Mouse (Mus musculus): ENCODE results near the gene Pard3.

Gene Pard3

DNA sequence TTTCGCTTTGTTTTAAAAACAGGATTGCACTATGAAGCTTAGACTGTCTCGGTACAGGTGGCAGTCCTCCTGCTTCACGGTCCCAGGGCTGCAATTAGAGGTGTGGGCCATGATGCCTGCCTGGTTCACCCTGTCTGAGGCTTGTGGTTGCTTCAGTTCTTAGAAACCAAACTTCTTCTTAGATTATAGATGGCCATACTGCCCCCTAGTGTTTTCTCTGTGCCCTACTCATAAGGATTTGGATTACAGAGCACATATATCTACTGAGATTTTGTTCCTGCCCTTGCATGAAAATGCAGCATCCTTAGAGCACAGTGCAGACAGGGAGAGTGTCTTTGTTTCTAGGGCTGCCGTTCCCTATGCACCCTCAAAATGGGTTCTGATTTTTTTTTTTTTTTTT lies 114.9 kb downstream of the Pard3 start:
- DNase-seq (ENCODE audit: low spot score in 2 of 2), result peak; percentile 45 to 47

- DNase-seq (ENCODE audit: low spot score in 2 of 2), result no peak
Measured at GRCm38 (mm10) chr8:127181246-127181645, 117.6 kb downstream of the Pard3 start.

- DNase-seq (ENCODE audit: low spot score in 2 of 2), result no peak
Measured at GRCm38 (mm10) chr8:127182065-127182464, 118.4 kb downstream of the Pard3 start.

DNA sequence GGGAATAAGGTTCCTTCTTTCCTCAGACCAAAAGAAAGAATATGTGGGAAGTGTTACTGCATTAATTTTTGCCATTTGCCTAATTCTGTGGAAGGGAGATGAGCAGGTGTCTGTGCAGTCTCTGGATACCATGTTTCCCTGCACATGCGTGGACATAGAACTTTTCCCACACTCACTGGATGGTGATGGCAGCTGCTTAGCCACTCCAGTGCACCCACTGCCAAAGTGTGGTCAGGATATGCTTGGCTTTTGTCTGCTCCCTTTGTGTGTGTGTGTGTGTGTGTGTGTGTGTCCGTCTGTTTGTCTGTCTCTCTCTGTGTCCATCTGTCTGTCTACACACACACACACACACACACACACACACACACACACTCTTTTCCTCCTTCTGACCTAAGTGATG lies 119.8 kb downstream of the Pard3 start:
- DNase-seq (ENCODE audit: low spot score in 2 of 2), result no peak

DNA sequence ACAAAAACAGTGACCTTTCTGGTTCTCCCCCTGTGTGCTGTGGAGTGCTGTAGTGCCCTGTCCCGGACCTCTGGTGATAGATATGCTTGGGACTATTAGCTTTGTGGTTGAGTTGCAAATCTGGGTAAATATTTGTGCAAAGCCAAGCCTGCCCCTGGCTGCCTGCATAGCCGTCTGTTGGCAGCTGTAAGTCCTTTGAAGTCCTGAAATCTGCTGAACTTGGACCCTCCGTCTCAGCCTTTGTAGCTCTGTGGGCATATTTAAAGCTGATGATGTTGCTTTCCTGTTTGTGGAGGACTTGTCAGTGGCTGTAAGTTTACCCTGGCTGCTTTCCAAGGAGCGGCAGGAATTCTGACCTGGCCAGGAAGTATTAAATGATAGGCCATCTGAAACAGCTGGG lies 120.3 kb downstream of the Pard3 start:
- DNase-seq (ENCODE audit: low spot score in 2 of 2), result no peak

DNA sequence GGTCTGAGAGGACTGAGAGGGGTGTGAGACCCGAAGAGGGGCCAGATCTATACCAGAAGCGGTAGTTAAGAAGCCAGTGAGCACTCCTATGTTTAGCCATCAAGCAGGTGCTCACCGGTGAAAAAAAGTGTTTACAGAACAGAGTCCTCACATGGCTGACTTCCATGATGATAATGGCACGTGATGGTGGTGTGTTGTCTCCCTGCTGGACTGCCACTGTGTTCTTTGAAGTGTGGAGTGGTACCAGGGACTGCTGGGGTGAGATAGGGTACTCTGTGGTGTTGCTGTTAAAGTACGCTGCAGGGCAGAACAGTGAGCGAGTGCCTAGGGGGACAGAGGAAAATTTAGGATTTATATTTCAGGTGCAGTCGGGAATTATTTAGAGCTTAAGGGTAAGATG lies 122.2 kb downstream of the Pard3 start:
- no peak for DNase-seq (ENCODE audit: low spot score in 2 of 2)

- no peak for DNase-seq (ENCODE audit: low spot score in 2 of 2)
Measured at GRCm38 (mm10) chr8:127188671-127189070, 125.0 kb downstream of the Pard3 start.

DNA sequence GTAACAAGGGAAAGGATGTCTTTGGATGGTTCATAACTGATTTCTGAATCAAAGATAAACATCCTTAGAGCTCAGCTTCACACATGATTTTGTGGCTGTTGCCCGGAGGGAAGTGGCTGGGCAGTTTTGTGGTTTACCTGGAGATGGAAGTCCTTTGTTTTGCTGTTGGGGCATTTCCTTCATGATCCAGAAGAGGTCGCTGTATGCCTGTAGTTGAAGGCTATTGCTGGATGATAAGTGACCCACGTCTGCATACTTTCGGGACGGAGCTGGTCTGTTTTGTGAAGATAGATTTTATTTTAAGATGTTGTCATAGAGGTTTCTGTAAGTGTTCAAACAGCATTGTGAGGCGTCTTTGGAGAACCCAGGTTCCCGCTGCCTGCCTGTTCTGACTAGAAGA lies 126.7 kb downstream of the Pard3 start:
- DNase-seq (ENCODE audit: low spot score in 2 of 2), result peak; percentile 73 to 80

DNA sequence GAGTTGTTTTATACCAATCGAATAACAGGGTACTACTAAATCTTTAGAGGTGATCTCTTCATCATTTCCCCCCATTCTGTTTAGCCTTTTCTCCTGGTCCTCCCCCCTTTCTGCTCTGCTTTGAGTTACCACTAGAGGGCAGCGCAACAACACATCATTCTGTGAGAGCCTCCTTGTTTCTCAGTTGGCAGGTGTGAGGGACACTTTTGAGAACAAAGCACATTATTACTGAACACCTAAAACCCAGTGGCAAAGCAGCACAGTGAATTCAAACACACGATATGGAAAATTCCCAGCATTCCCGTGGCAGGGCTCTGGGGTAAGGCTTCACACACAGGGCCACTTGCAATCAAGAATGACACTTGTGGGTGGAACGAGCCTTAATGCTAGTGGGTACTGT lies 127.7 kb downstream of the Pard3 start:
- peak; percentile 73 to 75 for DNase-seq (ENCODE audit: low spot score in 2 of 2)

- DNase-seq (ENCODE audit: low spot score in 2 of 2), result no peak
Measured at GRCm38 (mm10) chr8:127191824-127192223, 128.1 kb downstream of the Pard3 start.

DNA sequence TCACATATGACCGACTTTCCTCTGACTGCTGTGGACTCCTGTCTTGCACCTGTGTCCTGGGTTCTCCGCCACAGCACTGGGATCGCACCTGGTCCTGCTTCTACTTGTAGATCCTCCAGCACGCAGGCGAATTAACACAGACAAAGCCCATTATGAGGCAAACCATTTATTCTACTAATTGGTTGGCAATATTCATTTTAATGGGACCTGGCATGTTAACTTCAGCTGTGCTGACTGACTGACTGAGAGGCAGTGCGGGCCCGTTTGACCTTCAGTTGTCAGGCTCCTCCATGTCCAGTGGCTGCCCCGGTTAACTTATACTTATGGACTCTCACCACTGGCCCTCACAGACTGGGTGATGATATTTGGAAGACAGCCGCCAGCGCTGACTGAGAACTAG lies 128.6 kb downstream of the Pard3 start:
- no peak for DNase-seq (ENCODE audit: low spot score in 2 of 2)

DNA sequence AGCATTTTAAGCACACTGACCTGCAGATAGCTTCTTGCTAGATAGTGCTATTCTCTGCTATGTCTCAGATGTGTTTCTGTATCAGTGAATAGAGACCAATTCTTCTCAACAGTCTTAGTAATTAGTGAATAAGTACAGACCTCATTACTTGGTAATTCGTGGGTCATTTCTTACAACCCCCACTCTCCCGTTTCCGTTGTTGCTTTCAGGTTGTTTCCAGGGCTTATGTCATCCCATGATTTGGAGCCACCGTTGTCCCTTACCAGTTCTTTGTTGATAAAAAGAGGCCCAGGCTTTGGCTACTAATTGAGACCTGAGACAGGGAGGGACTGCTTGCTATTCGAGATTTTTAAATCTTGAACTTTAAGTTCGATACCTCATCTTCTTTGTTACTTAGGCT lies 129.7 kb downstream of the Pard3 start:
- DNase-seq (ENCODE audit: low spot score in 2 of 2), result no peak

DNA sequence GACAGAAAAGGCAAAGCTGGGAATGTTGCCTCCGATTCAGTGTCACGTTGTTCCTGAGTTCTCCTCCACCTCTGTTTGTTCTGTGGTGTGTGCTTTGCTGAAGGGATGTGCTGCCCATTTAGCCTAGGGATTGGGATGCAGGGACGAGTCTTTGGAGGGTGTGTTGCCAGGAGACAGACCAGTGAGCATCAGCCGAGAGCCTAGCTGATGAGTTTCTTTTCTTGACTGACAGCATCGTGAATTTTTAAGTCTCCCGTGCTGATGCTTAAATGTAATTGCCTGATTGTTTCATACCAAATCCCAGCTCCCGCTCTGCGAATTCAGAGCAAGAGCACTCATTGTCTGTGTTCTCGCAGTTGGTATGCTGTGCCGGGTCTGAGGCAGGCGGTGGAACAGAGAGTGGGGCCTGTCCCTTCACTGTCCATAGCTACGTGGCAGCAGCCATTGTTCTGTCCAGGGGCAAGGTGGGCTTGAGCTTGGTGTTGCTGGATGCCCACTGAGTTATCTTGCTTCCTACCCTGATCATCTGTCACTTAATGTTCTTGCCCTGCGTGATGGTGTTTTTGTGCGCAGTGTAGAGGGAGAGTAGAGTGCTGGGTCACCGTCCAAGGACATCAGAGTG lies 131.2 kb downstream of the Pard3 start:
- DNase-seq (ENCODE audit: low spot score in 2 of 2), result no peak

- DNase-seq (ENCODE audit: low spot score in 2 of 2), result no peak
Measured at GRCm38 (mm10) chr8:127196505-127197265, 133.0 kb downstream of the Pard3 start.

GRCm38 (mm10) chr8:127207455-127207854 lies 143.8 kb downstream of the Pard3 start:
- DNase-seq (ENCODE audit: low spot score in 2 of 2), result no peak

DNA sequence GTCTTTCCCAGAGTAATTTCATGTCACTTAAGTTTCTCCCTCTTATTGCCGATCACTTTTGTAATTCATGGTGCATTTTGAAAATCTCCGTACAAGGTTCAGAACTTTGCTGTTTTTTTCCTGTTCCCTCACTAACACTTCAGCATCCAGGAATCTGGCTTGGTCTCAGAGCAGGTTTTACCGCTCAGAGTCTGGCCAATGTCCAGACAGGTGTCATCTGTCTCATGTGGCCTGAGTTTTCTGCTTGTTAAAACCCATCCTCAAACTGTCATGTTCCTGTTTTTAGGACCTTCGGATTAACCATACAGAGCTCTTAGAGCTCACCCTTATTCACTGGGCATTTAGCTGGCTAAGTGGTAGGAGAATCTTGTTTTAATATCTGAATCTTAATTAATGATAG lies 146.9 kb downstream of the Pard3 start:
- no peak for DNase-seq (ENCODE audit: low spot score in 2 of 2)

GRCm38 (mm10) chr8:127214338-127214737 lies 150.6 kb downstream of the Pard3 start:
- DNase-seq (ENCODE audit: low spot score in 2 of 2), result no peak

DNA sequence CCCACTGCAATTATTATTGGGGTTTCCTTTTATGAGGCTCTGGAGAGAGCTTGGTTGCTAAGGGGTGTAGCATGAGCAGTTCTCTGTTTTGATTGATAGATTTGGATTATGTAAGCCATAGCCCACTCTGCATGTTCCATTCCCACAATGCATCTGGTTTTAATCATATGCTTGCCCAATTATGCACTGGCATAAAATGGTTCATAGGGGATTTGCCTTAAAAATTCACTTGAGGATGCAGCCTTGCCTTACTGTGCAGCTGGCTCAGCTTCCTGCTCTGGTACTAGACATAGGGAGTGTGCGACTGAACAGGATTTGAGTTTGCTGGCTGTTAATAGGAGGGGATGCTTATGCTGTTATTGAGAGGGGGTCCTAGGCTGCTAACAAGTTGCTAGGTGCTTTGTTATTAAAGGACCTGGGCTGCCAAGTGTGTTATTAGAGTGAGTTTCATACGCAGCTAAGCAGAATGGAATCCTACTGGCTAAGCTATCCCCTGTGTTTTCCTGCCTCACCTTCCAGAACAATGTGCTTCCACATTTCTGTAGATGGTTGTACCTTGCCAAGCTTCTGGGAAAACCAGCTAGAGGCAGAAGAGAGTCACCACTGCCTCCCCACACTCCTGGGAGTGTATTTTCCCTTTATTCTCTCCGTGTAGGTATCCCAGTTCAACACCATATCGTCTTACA lies 151.2 kb downstream of the Pard3 start:
- DNase-seq (ENCODE audit: low spot score in 2 of 2), result no peak

- DNase-seq (ENCODE audit: low spot score in 2 of 2), result no peak
Measured at GRCm38 (mm10) chr8:127220206-127220605, 156.5 kb downstream of the Pard3 start.

DNA sequence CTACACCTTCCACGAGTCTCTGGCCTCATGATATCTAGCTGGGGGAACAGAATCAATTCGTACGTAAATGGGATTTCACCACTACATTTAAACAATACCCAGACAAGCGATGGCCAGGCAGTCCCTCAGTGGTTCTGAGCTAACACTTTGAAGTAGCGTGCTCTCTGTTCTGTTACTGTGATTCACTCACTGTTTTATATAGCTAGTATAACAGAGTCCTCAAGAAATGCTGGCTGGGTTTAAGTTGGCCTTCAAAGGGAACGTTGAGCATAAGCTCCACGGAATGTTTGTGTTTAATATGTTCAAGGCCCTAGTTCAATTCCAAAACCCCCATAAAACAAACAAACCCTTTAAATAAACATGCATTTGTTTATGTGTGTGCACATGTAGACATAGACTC lies 156.9 kb downstream of the Pard3 start:
- DNase-seq (ENCODE audit: low spot score in 2 of 2), result no peak

DNA sequence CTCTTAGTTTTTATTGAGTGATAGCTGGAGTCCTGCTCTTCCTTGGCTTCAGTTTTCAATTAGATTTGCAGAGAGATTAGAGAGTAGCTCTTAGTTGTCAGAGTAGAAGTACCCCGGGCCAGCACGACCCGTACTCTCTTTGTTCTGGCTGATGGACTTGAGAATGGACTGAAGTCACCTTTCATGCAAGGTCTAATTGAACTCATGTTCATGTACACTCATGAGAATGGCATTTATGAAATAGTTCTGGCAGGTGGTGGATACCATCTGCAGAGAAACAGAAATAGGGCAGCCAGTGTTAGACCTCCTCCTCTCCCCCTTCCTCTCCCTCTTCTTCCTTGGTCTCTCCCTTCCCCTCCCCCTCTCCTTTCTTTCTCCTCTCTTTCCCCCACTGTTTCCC lies 158.7 kb downstream of the Pard3 start:
- no peak for DNase-seq (ENCODE audit: low spot score in 2 of 2)

DNA sequence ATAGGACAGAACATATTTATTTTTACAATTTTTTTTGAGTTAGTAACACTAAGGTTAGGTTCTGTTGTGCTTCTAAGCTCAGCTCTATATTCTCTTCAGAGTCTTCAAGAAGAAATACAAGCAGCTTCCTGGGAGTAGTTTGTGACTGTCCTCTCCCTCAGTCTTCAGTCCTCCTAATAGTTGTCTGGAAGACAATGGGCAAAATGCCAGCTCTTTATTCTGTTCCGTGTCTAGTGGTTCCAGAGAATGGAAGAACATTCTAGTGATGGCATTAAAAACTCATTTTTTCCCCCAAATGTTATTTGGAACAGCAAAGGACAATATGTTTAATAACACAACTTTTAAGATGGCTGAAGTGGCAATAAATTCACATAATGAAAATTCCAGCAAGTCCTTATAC lies 163.3 kb downstream of the Pard3 start:
- no peak for DNase-seq (ENCODE audit: low spot score in 2 of 2)

- no peak for DNase-seq (ENCODE audit: low spot score in 2 of 2)
Measured at GRCm38 (mm10) chr8:127227407-127227806, 163.7 kb downstream of the Pard3 start.
